Mouse (Mus musculus) forebrain, embryonic 15.5 days (tissue): ENCODE measurements at regions not wholly inside any gene's neighbourhood (a gene's known extent, or its start where the extent isn't known, plus 50 kb on each side); places are given as distances from the start of the nearest gene placed in this dataset.

ENCODE experiments used
- ATAC-seq: fragments of 200-750 bp; cut with Nextera tagmentation; replicated peaks from 2 replicates; pipeline ENCODE4 v1.8.0; 2017; ENCODE audit warnings: mild to moderate bottlenecking, moderate TSS enrichment, moderate library complexity
- H3K27ac ChIP-seq: fragments of 300-500 bp; sonication (generic); replicated peaks from 2 replicates; pipeline ENCODE4 v1.5.1; 2015; ENCODE audit warnings: mild to moderate bottlenecking, inconsistent platforms
- H3K27me3 ChIP-seq: fragments of 300-500 bp; sonication (generic); 2 replicates; pipeline ENCODE4 v1.6.1; 2015; ENCODE audit warnings: inconsistent platforms
- H3K36me3 ChIP-seq: fragments of 300-500 bp; sonication (generic); 2 replicates; pipeline ENCODE4 v1.6.1; 2015; ENCODE audit warnings: mild to moderate bottlenecking, inconsistent platforms
- H3K4me1 ChIP-seq: fragments of 300-500 bp; sonication (generic); 2 replicates; pipeline ENCODE4 v1.6.1; 2015; ENCODE audit warnings: inconsistent platforms
- H3K4me2 ChIP-seq: fragments of 300-500 bp; sonication (generic); replicated peaks from 2 replicates; pipeline ENCODE4 v1.6.1; 2015; ENCODE audit warnings: mild to moderate bottlenecking, inconsistent platforms
- H3K4me3 ChIP-seq: fragments of 300-500 bp; sonication (generic); 2 replicates; pipeline ENCODE4 v1.5.1; 2015; ENCODE audit warnings: mild to moderate bottlenecking, inconsistent platforms
- H3K9ac ChIP-seq: fragments of 300-500 bp; sonication (generic); replicated peaks from 2 replicates; pipeline ENCODE4 v1.6.1; 2015; ENCODE audit warnings: mild to moderate bottlenecking, inconsistent platforms
- H3K9me3 ChIP-seq: fragments of 300-500 bp; sonication (generic); 2 replicates; pipeline ENCODE4 v1.6.1; 2016; ENCODE audit warnings: inconsistent platforms
- WGBS: fragments of 180-500 bp; shearing (Covaris S2); methylation state at CpG from one replicate; pipeline ENCODE4 v1.1.7; 2015; ENCODE audit warnings: mixed read lengths; 5-methylcytosine and 5-hydroxymethylcytosine counted together

GRCm38 (mm10) chr8:41752641-41753040 is 335.8 kb upstream of the Frg1 start:
- Histone ChIP-seq H3K36me3 (no peaks in the 10 kb centered on the region), H3K27ac (no peak overlapping the region), H3K4me3 (no peak overlapping the region), H3K9ac (no peak overlapping the region), H3K9me3 (no peaks in the 10 kb centered on the region), H3K4me2 (no peak overlapping the region), H3K27me3 (no peaks in the 10 kb centered on the region), H3K4me1 (no peaks in the 10 kb centered on the region)
- no peak for ATAC-seq
- WGBS, result 84% methylated on average over 2 of the region's 2 CpGs

- no peaks in the 10 kb centered on the region for H3K27me3 ChIP-seq
- no peaks in the 10 kb centered on the region for H3K9me3 ChIP-seq
- ATAC-seq, result no peak
- H3K4me1 ChIP-seq, result peaks cover 7% of the 10 kb centered on the region; the same call in 1 of the 2 replicates
- H3K9ac ChIP-seq, result no peak overlapping the region
- no peak overlapping the region for H3K4me3 ChIP-seq
- H3K4me2 ChIP-seq, result no peak overlapping the region
- no peak overlapping the region for H3K27ac ChIP-seq
- 93% methylated on average over 6 of the region's 6 CpGs for WGBS
- H3K36me3 ChIP-seq, result no peaks in the 10 kb centered on the region
These were observed 330.1 kb upstream of the Frg1 start for GRCm38 (mm10) chr8:41747024-41747423.

GRCm38 (mm10) chr8:41742796-41743670 is 326.2 kb upstream of the Frg1 start:
- Histone ChIP-seq H3K27me3 (no peaks in the 10 kb centered on the region), H3K4me3 (no peak overlapping the region), H3K4me2 (peak overlapping the region; percentile 29), H3K36me3 (no peaks in the 10 kb centered on the region), H3K27ac (peak overlapping the region; percentile 14; the same call in 1 of the 2 replicates), H3K9me3 (no peaks in the 10 kb centered on the region), H3K4me1 (peaks cover 7% of the 10 kb centered on the region; the same call in 1 of the 2 replicates), H3K9ac (0 out of 2 replicates have a peak overlapping the region, but pooled peaks have one; percentile 5)
- 12% methylated on average over 11 of the region's 11 CpGs for WGBS
- peak; percentile 94 for ATAC-seq

DNA sequence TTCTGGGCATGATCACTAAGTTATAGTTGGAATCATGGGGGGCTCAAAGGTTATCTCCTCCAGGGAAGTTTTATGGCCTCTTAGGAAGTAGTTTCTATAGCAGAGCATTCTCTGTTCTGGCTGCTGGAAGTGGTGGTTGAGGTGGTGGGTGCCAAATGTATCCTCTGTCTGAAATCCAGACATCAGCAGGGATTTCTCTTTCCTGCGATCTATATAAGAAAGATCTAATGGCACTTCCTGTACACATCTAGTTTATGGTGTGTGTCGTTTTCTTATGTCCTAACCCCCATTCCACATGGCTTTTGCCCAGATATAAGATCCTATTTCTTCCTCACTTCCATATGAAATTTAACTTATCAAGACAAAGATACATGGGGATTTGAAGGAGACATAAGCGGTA is 300.1 kb upstream of the Frg1 start:
- no peaks in the 10 kb centered on the region for H3K36me3 ChIP-seq
- no peak overlapping the region for H3K27ac ChIP-seq
- ATAC-seq, result no peak
- H3K4me2 ChIP-seq, result no peak overlapping the region
- no peak overlapping the region for H3K9ac ChIP-seq
- 0 out of 2 replicates have a peak, but pooled peaks cover 6% of the 10 kb centered on the region for H3K4me1 ChIP-seq
- H3K27me3 ChIP-seq, result no peaks in the 10 kb centered on the region
- H3K4me3 ChIP-seq, result no peak overlapping the region
- H3K9me3 ChIP-seq, result no peaks in the 10 kb centered on the region
- 92% methylated on average over 3 of the region's 3 CpGs for WGBS

DNA sequence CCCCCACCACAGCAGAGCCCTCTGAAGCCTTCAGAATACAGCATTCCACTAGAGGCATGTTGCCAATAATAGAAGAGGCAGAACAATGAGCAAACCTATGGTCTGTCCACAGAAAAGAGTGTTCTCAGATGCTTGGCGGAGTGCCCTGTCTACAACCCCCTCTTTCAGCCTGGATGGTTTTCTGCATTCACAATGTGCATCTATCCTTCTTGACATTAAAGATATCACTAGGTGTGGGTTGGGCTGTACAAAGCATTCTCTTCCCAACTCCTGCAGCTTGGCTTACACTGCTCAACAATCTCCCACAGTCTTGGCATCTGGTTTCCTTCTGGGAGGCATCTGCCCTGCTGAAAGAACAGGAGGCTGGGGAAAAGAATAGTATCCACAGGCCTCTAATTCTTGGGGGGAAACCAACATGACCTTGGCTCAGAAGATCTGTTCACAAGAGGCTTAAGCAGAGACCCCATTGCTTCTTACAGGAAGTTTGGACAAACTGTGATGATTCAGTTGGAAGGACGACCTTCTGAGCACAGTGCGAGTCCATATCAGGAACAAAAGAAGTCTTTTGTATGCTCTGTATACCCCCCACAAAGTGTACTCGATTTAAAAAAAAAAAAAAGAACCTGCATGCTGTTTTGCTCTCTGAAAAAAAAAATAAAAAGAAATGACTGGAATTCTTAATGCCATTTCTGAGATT is 296.9 kb upstream of the Frg1 start:
- Histone ChIP-seq H3K9me3 (no peaks in the 10 kb centered on the region), H3K27me3 (no peaks in the 10 kb centered on the region), H3K4me1 (0 out of 2 replicates have a peak, but pooled peaks cover 6% of the 10 kb centered on the region), H3K4me2 (no peak overlapping the region), H3K4me3 (no peak overlapping the region), H3K9ac (no peak overlapping the region), H3K36me3 (no peaks in the 10 kb centered on the region), H3K27ac (no peak overlapping the region)
- 17% methylated on average over 4 of the region's 4 CpGs for WGBS
- ATAC-seq, result peak; percentile 92

- Histone ChIP-seq H3K36me3 (no peaks in the 10 kb centered on the region), H3K9me3 (no peaks in the 10 kb centered on the region), H3K27ac (no peak overlapping the region), H3K4me2 (no peak overlapping the region), H3K27me3 (no peaks in the 10 kb centered on the region), H3K9ac (no peak overlapping the region), H3K4me1 (no peaks in the 10 kb centered on the region), H3K4me3 (no peak overlapping the region)
- ATAC-seq, result no peak
- WGBS, result 33% methylated on average over 9 of the region's 9 CpGs
These were observed 287.4 kb upstream of the Frg1 start for GRCm38 (mm10) chr8:41703927-41704924.
